Mouse (Mus musculus) heart, postnatal 25 days (tissue): ENCODE measurements at regions not wholly inside any gene's neighbourhood (a gene's known extent, or its start where the extent isn't known, plus 50 kb on each side); places are given as distances from the start of the nearest gene placed in this dataset.

ENCODE experiments used
- DNase-seq: peaks from one replicate; pipeline ENCODE4 v3.0.0; 2022; ENCODE audit warnings: low spot score
- intact Hi-C: fragments of 180-260 bp; cut with DNase I; formaldehyde crosslinking; loops from one replicate; pipeline ENCODE4 v1.15.1; 2025

GRCm38 (mm10) chr17:75906643-75907042 is 354.9 kb upstream of the Fam98a start:
- intact Hi-C loops, result no loop called here
- no peak for DNase-seq

- intact Hi-C loops, result no loop called here
- no peak for DNase-seq
Observed at GRCm38 (mm10) chr17:75895436-75895835, 343.7 kb upstream of the Fam98a start.

- intact Hi-C loops, result no loop called here
- DNase-seq, result no peak
Observed at GRCm38 (mm10) chr17:75894934-75895333, 343.2 kb upstream of the Fam98a start.

- no peak for DNase-seq
- intact Hi-C loops, result no loop called here
Observed at GRCm38 (mm10) chr17:75893559-75893958, 341.8 kb upstream of the Fam98a start.

- intact Hi-C loops, result no loop called here
- DNase-seq, result no peak
Observed at GRCm38 (mm10) chr17:75892156-75892555, 340.4 kb upstream of the Fam98a start.

GRCm38 (mm10) chr17:75891564-75891963 is 339.8 kb upstream of the Fam98a start:
- no peak for DNase-seq
- intact Hi-C loops, result no loop called here

- intact Hi-C loops, result no loop called here
- no peak for DNase-seq
Observed at GRCm38 (mm10) chr17:75877848-75878247, 326.1 kb upstream of the Fam98a start.

GRCm38 (mm10) chr17:75876895-75877294 is 325.1 kb upstream of the Fam98a start:
- DNase-seq, result no peak
- intact Hi-C loops, result no loop called here

GRCm38 (mm10) chr17:75874535-75874934 is 322.8 kb upstream of the Fam98a start:
- intact Hi-C loops, result no loop called here
- DNase-seq, result no peak

GRCm38 (mm10) chr17:75870492-75870891 is 318.7 kb upstream of the Fam98a start:
- DNase-seq, result no peak
- intact Hi-C loops, result no loop called here

- DNase-seq, result no peak
- intact Hi-C loops, result no loop called here
Observed at GRCm38 (mm10) chr17:75857015-75857414, 305.3 kb upstream of the Fam98a start.

- no peak for DNase-seq
- intact Hi-C loops, result no loop called here
Observed at GRCm38 (mm10) chr17:75815997-75816626, 264.4 kb upstream of the Fam98a start.

GRCm38 (mm10) chr17:75812163-75812562 is 260.4 kb upstream of the Fam98a start:
- no peak for DNase-seq
- intact Hi-C loops, result no loop called here

GRCm38 (mm10) chr17:75808524-75809326 is 257.0 kb upstream of the Fam98a start:
- intact Hi-C loops, result no loop called here
- no peak for DNase-seq

- intact Hi-C loops, result no loop called here
- DNase-seq, result no peak
Observed at GRCm38 (mm10) chr17:75808025-75808424, 256.3 kb upstream of the Fam98a start.

GRCm38 (mm10) chr17:75804358-75804757 is 252.6 kb upstream of the Fam98a start:
- no peak for DNase-seq
- intact Hi-C loops, result no loop called here

- DNase-seq, result no peak
- intact Hi-C loops, result no loop called here
Observed at GRCm38 (mm10) chr17:75796380-75796779, 244.6 kb upstream of the Fam98a start.

- no peak for DNase-seq
- intact Hi-C loops, result no loop called here
Observed at GRCm38 (mm10) chr17:75795772-75796171, 244.0 kb upstream of the Fam98a start.

GRCm38 (mm10) chr17:75779770-75780169 is 228.0 kb upstream of the Fam98a start:
- DNase-seq, result no peak
- intact Hi-C loops, result no loop called here

GRCm38 (mm10) chr17:75776611-75777010 is 224.9 kb upstream of the Fam98a start:
- intact Hi-C loops, result no loop called here
- no peak for DNase-seq

GRCm38 (mm10) chr17:75775518-75775917 is 223.8 kb upstream of the Fam98a start:
- intact Hi-C loops, result no loop called here
- DNase-seq, result no peak

- DNase-seq, result no peak
- intact Hi-C loops, result no loop called here
Observed at GRCm38 (mm10) chr17:75772861-75773260, 221.1 kb upstream of the Fam98a start.
